In genomic region chr7:114842644-114843211, GRCm38 (mm10) we compare ENCODE assay signal across 11 mouse cellular contexts.
DNase-seq lines count a peak whose midpoint lies in the region; ATAC-seq lines count a peak whose summit lies in the region.
"Had no signal": no experiment of that assay in that cellular context is flagged by ENCODE, and none has a peak within 500 bp of the region (broad histone marks: within the 10 kb centered on the region; RNA-seq: fewer than 3 reads in every experiment).

No protein-coding gene starts in this region.

- 17% methylated on average over 3 of the region's 3 CpGs for WGBS in forebrain, embryonic 11.5 days
- 47% methylated on average over 3 of the region's 3 CpGs for WGBS in midbrain, embryonic 10.5 days

- H3K4me3 ChIP-seq in forebrain, embryonic 11.5 days (ENCODE audit: low read depth, low read length): no peak overlapping the region
- H3K4me3 ChIP-seq in midbrain, embryonic 10.5 days: no peak overlapping the region
- H3K4me3 ChIP-seq: embryonic facial prominence, embryonic 12.5 days; heart, embryonic 15.5 days; layer of hippocampus, adult 2 months had no signal

- no peaks in the 10 kb centered on the region for H3K9me3 ChIP-seq in forebrain, embryonic 11.5 days (ENCODE audit: control insufficient read depth, low read length)
- no peaks in the 10 kb centered on the region for H3K9me3 ChIP-seq in midbrain, embryonic 10.5 days (replicated peaks)
- H3K9me3 ChIP-seq: embryonic facial prominence, embryonic 12.5 days; heart, embryonic 15.5 days had no signal

- no peaks in the 10 kb centered on the region for H3K27me3 ChIP-seq in forebrain, embryonic 11.5 days (ENCODE audit: control insufficient read depth, insufficient read depth, low read length)
- H3K27me3 ChIP-seq in midbrain, embryonic 10.5 days (ENCODE audit: low read depth, poor library complexity, severe bottlenecking): no peaks in the 10 kb centered on the region
- H3K27me3 ChIP-seq: embryonic facial prominence, embryonic 12.5 days; heart, embryonic 15.5 days had no signal

- H3K4me1 ChIP-seq in forebrain, embryonic 11.5 days (replicated peaks; ENCODE audit: control insufficient read depth, insufficient read depth, low read length): peaks cover 4% of the 10 kb centered on the region; the same call in 1 of the 2 replicates
- H3K4me1 ChIP-seq in midbrain, embryonic 10.5 days: peaks cover 5% of the 10 kb centered on the region

- no peak overlapping the region for H3K9ac ChIP-seq in forebrain, embryonic 11.5 days (ENCODE audit: low read length)
- H3K9ac ChIP-seq: embryonic facial prominence, embryonic 12.5 days; heart, embryonic 15.5 days had no signal

- DNase-seq in cerebellum, adult 11 months: no peak
- DNase-seq in cerebellum, adult 11-12 months: peak; percentile 17
- peak; percentile 75 for DNase-seq in forebrain, embryonic 11.5 days (ENCODE audit: low spot score)
- no peak for DNase-seq in midbrain, embryonic 10.5 days (ENCODE audit: low spot score)
- DNase-seq in urinary bladder, adult 18-20 months (ENCODE audit: low spot score in 2 of 2): no peak
- no peak for DNase-seq in ovary, postnatal 14 days (ENCODE audit: low spot score)
- no peak for DNase-seq in urinary bladder, postnatal 14 days (ENCODE audit: low spot score)

- peak; percentile 72 for ATAC-seq in cerebellum, adult (ENCODE audit: insufficient number of reproducible peaks, low FRiP score, low TSS enrichment)
- ATAC-seq in forebrain, embryonic 11.5 days (replicated peaks; ENCODE audit: low FRiP score): peak; percentile 90

- H3K4me2 ChIP-seq in forebrain, embryonic 11.5 days (ENCODE audit: low read depth, low read length, severe bottlenecking): no peak overlapping the region
- H3K4me2 ChIP-seq: embryonic facial prominence, embryonic 12.5 days; heart, embryonic 15.5 days had no signal

- peak overlapping the region; percentile 63; the same call in 1 of the 2 replicates for H3K27ac ChIP-seq in forebrain, embryonic 11.5 days (ENCODE audit: low read depth, low read length)
- peak overlapping the region; percentile 19 for H3K27ac ChIP-seq in midbrain, embryonic 10.5 days (replicated peaks)
- H3K27ac ChIP-seq: embryonic facial prominence, embryonic 12.5 days; heart, embryonic 15.5 days; layer of hippocampus, adult 2 months had no signal

- no peaks in the 10 kb centered on the region for H3K36me3 ChIP-seq in forebrain, embryonic 11.5 days (ENCODE audit: control insufficient read depth, insufficient read depth, low read length)
- no peaks in the 10 kb centered on the region for H3K36me3 ChIP-seq in midbrain, embryonic 10.5 days
- H3K36me3 ChIP-seq: embryonic facial prominence, embryonic 12.5 days; heart, embryonic 15.5 days had no signal

Comparison
In these comparisons a context has a peak if more than half of its experiments do, and no peak if none do; other contexts are left out.
1. DNase-seq: peak in cerebellum, adult 11-12 months (single experiment) and forebrain, embryonic 11.5 days (single experiment); none in cerebellum, adult 11 months (single experiment), midbrain, embryonic 10.5 days (single experiment), urinary bladder, adult 18-20 months (0 of 2), ovary, postnatal 14 days (single experiment) and urinary bladder, postnatal 14 days (single experiment).